Mouse (Mus musculus) layer of hippocampus, postnatal 14 days (tissue): Measurements from ENCODE around the gene Twnk. TPM values are rescaled to one million over a fixed set of nuclear protein-coding genes. Genes with fewer than 3 reads are reported as not detected.

Experiments used
- DNase-seq, 2 experiments: peaks; one replicate each; pipeline ENCODE4 v3.0.0; 2021 to 2022; ENCODE audit warnings: low spot score in 2 of 2, mixed read lengths in 1 of 2
- total RNA-seq, 2 experiments: library from RNA; stranded (reverse); gene quantifications; 2 replicates each; pipeline ENCODE4 v1.2.3; 2021

Twnk gene
- total RNA-seq, 2 experiments from 2014 or later, result 14.7 to 15.2 TPM

DNA sequence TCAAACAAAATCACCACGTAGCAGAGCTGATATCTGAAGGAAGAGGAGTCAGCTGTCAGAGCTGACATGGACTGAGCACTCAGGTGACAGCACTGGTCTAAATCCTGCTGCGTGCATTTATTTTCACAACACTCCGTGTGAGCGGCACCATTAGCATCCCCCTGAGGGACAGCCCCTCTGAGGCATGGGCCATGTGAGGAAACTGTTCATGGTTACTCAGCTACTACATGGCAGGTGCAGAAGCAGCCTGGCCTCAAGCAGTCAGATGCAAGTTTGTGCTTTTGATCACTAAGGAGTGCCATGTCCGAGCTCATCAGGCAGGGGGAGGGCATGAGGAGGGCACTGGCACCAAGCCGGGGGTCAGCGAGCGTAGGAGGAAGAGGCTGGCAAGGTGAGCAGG is 5.8 kb upstream of the Twnk start:
- DNase-seq, result no peak

- no peak for DNase-seq
These were observed 3.2 kb upstream of the Twnk start for GRCm38 (mm10) chr19:45002301-45002700.

DNA sequence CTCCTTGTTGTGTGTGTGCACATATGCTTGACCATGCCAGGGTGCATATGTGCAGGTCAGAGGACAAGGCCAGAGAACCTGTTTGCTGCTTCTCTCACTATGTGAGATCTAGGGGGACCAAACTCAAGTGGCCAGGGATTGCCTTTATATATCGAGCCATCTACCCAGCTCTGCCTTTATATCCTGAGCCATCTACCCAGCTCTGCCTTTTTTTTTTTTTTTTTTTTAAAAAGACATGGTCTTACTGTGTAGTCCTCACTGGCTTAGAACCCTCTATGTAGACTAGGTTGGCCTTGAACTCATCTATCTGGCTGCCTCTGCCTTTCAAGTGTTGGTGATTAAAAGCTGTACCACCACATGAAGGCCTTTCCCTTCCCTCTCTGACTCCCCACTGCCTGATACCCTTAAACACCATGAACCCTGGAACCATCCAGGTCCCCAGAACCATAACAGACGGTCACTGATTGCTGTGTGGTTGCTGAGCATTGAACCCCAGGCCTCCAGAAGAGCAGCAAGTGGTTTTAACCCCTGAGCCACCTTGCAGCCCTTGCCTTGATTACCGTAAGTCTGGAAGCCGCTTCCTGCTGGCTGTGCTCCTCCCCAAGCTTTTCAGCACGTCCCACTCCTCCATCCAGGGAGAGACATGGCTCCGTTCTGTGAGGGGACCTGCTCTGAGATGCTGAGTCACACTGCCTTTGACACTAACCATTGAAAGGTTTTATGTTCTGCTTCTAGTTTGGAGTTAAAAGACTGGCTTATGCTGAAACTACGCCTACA is 1.5 kb upstream of the Twnk start:
- DNase-seq, result no peak

DNA sequence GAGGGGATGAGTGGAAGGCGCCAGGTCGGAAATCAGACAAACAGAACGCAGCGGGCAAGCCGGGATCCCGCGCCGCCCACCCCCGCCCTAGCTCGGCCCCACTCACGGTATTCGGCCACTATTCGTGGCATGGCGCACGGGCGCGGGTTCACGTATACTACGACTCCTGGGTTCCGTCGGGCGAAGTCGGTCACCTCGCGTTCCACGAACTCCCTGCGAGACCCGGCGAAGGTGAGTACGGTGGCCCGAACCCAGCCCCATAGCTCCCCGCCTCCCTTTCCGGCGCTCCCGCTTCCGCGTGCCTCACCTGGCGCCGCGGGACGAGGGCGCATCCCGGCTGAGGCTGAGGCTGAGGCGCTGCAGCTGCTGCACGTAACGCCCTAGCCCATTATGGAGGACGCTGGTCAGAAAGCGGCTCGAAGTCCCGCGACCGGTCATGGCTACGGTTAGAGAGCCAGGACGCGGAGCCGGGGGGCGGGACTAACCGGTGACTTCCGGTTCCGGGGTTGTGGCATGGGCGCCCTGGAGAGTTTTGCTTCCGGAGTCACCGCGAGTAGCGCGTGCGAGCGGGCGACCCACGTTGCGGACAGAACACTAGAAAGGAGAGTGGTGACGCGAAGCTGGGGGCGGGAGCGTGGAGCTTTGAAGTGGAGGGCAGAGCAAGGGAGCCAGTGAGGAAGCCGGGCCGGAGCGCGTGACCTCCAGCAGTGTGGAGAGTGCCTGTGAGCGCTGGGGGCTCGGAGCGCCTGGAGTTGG is 672 bp downstream of the Twnk start, which contains the start of gene Mrpl43:
TSS of gene Mrpl43 (minus strand) at position 486 of the 756 bp plus-strand sequence.
- peak; percentile 94 to 96 for DNase-seq

DNA sequence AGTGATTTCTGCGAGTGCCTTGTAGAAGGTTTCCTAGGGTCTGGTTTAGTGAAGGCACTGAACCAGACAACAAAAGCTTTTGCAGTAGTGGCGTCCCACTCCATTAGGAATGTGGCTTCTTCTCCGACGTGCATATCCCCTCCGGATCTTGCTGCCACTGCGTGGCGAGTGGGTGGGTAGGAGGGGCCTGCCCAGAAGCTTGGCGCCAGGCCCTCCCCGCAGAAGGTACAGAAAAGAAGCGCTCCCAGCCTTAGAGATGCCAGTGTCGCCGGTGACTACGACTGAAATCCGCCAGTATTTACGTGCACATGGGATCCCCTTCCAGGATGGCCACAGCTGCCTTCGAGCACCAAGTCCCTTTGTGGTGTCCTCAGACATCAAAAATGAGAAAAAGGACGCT is 1.6 kb downstream of the Twnk start:
- no peak for DNase-seq

- no peak for DNase-seq
These were observed 2.1 kb downstream of the Twnk start for GRCm38 (mm10) chr19:45007425-45008191.

- DNase-seq, result no peak
These were observed 5.2 kb downstream of the Twnk start for GRCm38 (mm10) chr19:45010646-45011045.

DNA sequence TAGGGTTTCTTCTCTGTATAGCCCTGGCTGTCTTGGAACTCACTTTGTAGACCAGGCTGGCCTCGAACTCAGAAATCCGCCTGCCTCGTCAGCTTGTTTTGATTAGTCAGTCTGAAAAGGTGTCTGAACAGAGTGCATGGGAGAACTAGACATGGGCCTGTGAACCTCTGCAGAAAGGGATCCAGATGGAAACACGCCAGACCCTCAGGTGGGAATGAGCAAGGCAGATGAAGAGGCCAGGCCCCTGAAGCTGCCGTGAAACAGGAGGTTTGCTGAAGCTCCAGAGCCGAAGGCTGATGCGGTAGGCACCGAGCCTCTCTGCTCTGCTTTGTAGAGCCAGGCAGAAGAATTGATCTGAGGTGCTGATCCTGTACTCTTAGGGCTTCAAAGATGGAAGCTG is 6.8 kb downstream of the Twnk start:
- DNase-seq, result no peak

- no peak for DNase-seq
These were observed 7.2 kb downstream of the Twnk start for GRCm38 (mm10) chr19:45012636-45013035.

DNA sequence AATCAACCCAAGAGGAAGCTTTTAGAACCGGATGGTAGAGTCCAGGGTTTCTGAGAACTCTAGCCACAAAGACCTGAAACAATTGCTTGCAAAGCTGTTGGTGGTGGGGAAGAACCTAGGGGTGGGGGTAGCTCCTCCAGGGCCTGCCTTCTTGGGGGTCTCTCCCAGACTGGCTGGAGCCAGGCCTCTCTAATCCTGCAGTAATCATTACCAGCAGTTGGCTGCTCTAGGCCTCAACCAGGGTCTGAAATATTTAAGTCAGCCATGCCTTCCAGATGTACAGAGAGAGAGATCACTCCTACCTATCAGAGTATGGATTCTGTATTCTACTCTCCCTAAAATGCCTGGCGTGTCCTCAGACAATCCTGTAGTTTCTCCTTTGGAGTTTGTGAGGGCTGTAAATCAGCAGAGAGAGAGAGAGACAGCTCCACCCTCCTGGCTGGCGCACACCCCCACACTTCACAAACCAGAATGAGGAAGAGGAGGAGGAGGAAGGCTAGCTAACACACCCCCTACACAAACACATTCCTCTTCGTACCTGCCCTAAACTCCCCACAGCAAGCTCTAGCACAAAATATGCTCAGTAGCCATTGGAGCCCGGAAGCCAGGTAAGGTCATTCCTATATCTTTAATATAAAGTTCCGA is 8.2 kb downstream of the Twnk start:
- DNase-seq, result no peak

GRCm38 (mm10) chr19:45014335-45014971 is 9.0 kb downstream of the Twnk start, which contains the start of gene Lzts2:
Gene Lzts2 (plus strand): TSS chr19:45014414.
- no peak for DNase-seq

- DNase-seq, result no peak
These were observed 9.5 kb downstream of the Twnk start for GRCm38 (mm10) chr19:45014981-45015402.

DNA sequence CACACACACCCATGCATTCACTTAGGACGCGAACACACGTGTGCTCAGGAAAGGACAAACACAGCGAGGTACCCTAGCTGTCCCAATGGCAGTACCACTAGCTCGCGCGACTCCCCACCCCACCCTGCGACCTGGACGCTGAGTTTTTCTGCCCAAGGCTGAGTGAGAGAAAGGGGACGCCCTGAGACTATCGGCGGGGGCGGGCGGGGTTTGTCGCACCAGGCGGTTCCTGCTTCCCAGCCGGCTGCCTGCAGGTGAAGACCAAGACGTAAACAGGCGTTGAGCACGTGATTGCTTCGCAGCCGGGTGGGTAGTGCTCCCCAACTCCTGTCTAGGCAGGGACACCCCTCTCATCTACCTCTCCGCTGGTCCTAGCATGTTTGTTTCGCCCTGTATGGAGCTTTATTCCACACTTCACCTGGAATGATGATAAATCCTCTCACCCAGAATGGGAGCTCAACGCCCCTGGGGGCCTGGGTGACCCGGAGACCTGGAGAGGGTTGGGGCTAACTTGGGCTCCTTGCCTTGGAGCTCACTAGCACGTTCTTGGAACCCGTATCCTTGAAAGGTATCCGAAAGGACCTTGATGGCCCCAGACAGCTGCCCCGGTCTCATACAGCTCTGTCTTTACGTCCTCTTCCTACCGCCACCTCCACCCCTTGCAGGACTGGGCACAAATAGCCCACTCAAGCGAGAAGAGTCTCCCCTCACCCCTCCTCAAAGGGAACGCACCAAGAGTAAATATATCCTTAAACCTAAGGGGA is 10.2 kb downstream of the Twnk start:
- DNase-seq, result no peak

DNA sequence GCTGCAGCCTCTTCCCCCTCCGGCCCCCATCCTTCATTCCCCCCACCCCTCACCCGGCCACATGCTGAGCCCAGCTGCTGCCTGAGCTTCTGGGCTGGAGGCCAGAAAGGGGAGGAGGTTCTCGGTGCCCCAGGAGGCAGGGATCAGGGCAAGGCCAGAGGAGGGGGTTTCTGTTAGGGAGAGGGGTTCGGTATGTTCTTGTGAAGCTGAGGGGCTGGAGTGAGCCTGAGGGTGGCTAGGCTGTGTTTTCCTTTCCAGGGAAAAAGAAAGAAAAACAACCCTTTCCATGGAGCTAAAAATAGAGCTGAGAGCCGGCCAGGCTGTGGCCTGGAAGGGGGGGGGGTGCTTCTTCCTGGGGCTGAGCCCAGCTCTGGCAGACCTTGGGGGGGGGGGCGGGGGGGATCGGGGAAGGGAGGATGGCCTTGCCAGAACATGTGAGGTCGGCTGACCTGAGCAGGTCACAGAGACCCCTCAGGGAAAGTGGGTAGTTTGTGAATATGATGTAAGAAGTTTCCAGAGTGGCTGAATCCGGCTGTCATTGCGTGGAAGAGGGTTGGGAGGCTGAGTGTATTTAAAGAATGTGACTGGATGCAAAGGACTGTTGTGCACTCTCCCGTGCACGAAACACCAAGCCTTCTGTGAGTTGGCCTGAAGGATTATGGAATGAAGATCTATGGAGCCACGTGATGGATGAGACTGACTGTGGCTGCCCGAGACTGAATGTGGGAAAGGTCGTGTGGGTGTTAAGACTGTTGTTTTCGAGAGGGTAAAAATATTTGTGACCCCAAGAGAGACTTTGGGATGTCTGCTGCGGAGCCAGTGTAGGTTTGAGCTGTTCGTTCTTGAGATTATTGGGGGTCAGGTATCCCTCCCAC is 11.1 kb downstream of the Twnk start:
- peak; percentile 55 to 60 for DNase-seq

DNA sequence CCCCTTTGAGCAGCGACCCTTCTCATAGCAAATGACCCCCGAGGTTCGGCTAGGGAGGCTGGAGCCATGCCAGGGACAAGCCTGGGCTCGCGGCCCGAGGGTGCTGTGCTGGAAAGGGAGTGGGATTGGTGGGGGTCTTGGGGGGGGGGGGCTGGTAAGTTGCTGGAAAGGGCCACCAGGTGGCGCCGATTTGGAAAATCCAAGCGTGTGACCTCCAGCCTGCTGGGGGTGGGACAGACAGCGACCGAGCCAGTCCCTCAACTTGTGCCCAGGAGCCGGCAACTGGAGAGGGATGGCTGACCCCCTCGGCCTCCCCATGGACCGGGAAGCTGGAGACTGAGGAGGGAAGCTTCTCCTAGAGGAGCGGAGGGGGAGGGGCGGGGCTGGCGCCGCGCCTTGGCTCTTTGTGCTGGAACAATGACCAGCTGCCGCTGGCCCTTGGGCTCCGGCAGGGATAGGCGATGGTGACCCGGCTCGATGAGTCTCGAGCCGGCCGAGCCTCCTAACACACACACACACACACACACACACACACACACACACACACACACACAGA is 11.8 kb downstream of the Twnk start:
- peak; percentile 81 to 83 for DNase-seq

DNA sequence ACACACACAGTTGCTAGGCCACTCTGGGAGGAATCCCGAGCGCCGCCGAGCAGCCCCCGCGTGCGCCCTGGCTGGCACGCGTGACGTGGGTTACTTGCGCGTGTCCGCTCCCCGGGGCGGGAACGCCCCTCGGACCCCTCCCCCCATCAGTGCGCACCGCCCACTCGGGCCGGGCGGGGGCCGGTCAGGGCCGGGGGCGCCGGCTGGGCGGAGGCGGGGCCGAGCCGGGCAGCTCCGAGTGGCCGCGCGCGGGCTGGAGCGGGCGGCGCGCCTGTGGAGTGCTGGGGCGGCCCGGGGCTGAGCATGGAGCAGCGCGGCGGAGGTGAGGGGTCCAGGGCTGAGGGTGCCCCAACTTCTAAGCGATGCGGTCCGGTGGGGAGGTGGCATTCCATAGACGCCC is 12.4 kb downstream of the Twnk start:
- peak; percentile 80 to 83 for DNase-seq

- DNase-seq, result no peak
These were observed 12.9 kb downstream of the Twnk start for GRCm38 (mm10) chr19:45018351-45018831.

- DNase-seq, result no peak
These were observed 14.9 kb downstream of the Twnk start for GRCm38 (mm10) chr19:45020348-45020747.
